ENCODE assay signal across 38 mouse cellular contexts in genomic region chr11:102072729-102073128, GRCm38 (mm10). TPM values are rescaled to one million over a fixed set of nuclear protein-coding genes. Genes with fewer than 3 reads are reported as not detected.
"Had no signal": no experiment of that assay in that cellular context is flagged by ENCODE, and none has a peak within 500 bp of the region (broad histone marks: within the 10 kb centered on the region; RNA-seq: fewer than 3 reads in every experiment).

No protein-coding gene starts in this region.

- H3K4me2 ChIP-seq: embryonic facial prominence, embryonic 12.5 days; embryonic facial prominence, embryonic 13.5 days; embryonic facial prominence, embryonic 15.5 days; forebrain, embryonic 13.5 days; forebrain, embryonic 15.5 days; heart, embryonic 11.5 days had no signal

- ATAC-seq: forebrain, embryonic 13.5 days; forebrain, embryonic 15.5 days; forebrain, embryonic 16.5 days; forebrain, postnatal 0 days had no signal

- H3K9me3 ChIP-seq: embryonic facial prominence, embryonic 10.5 days; embryonic facial prominence, embryonic 12.5 days; embryonic facial prominence, embryonic 13.5 days; embryonic facial prominence, embryonic 15.5 days; forebrain, embryonic 10.5 days; forebrain, embryonic 13.5 days; forebrain, embryonic 15.5 days; heart, embryonic 10.5 days had no signal

- H3K27me3 ChIP-seq: embryonic facial prominence, embryonic 15.5 days; forebrain, embryonic 13.5 days; forebrain, embryonic 15.5 days had no signal

- H3K27ac ChIP-seq: embryonic facial prominence, embryonic 10.5 days; embryonic facial prominence, embryonic 12.5 days; embryonic facial prominence, embryonic 13.5 days; embryonic facial prominence, embryonic 15.5 days; forebrain, embryonic 10.5 days; forebrain, embryonic 13.5 days; forebrain, embryonic 15.5 days; gastrocnemius, adult 2 months; heart, adult 2 months; heart, embryonic 10.5 days had no signal

- H3K4me3 ChIP-seq: embryonic facial prominence, embryonic 10.5 days; embryonic facial prominence, embryonic 12.5 days; embryonic facial prominence, embryonic 13.5 days; embryonic facial prominence, embryonic 15.5 days; erythroblast, embryonic 14.5 days; forebrain, embryonic 10.5 days; forebrain, embryonic 13.5 days; forebrain, embryonic 15.5 days; gastrocnemius, adult 2 months; heart, adult 2 months; heart, embryonic 10.5 days had no signal

- H3K9ac ChIP-seq: embryonic facial prominence, embryonic 12.5 days; embryonic facial prominence, embryonic 13.5 days; embryonic facial prominence, embryonic 15.5 days; forebrain, embryonic 13.5 days; forebrain, embryonic 15.5 days; forebrain, postnatal 0 days had no signal

- H3K36me3 ChIP-seq: embryonic facial prominence, embryonic 12.5 days had no signal

- DNase-seq: cerebellum, adult 8-10 months; cerebellum, adult 9-10 months; cerebellum, adult 9-11 months; cerebellum, postnatal 10 days; cerebellum, postnatal 14 days; cerebellum, postnatal 25 days; embryo, embryonic 11 days; forebrain, postnatal 0 days; gastrocnemius, adult 2 months; gastrocnemius, postnatal 10 days; gastrocnemius, postnatal 14 days; gastrocnemius, postnatal 25 days; gastrocnemius, postnatal 36 days; heart, adult 11 months; heart, adult 18-20 months; heart, adult 2 months had no signal

RNA-seq across cellular contexts. Expression of gene Mpp2, which starts 15.6 kb away (rescaled TPM):
- total RNA-seq: granulocyte monocyte progenitor cell, adult 5-6 weeks had no signal

RNA-seq across cellular contexts. Expression of gene Ppy, which starts 28.4 kb away (rescaled TPM):
- total RNA-seq: common myeloid progenitor, adult 5-6 weeks; forebrain, postnatal 0 days; gastrocnemius, adult 18-20 months; gastrocnemius, adult 2 months; gastrocnemius, adult 8-10 months; gastrocnemius, postnatal 10 days; gastrocnemius, postnatal 14 days; gastrocnemius, postnatal 25 days; gastrocnemius, postnatal 36 days; gastrocnemius, postnatal 4 days; granulocyte monocyte progenitor cell, adult 5-6 weeks; heart, adult 18-20 months; heart, adult 2 months; heart, adult 8-10 months had no signal
- polyA plus RNA-seq: cortical plate, adult 2 months; embryonic facial prominence, embryonic 10.5 days; embryonic facial prominence, embryonic 11.5 days; embryonic facial prominence, embryonic 12.5 days; embryonic facial prominence, embryonic 13.5 days; embryonic facial prominence, embryonic 14.5 days; embryonic facial prominence, embryonic 15.5 days; erythroblast, embryonic 14.5 days; forebrain, embryonic 10.5 days; forebrain, embryonic 11.5 days; forebrain, embryonic 13.5 days; forebrain, embryonic 15.5 days; forebrain, embryonic 16.5 days; forebrain, postnatal 0 days; frontal cortex, adult 2 months; heart, adult 2 months; heart, embryonic 10.5 days; heart, embryonic 11.5 days had no signal

RNA-seq across cellular contexts. Expression of gene Cd300lg, which starts 31.4 kb away (rescaled TPM):
- polyA plus RNA-seq: erythroblast, embryonic 14.5 days had no signal

RNA-seq across cellular contexts. Expression of gene Pyy, which starts 34.9 kb away (rescaled TPM):
- total RNA-seq: common myeloid progenitor, adult 5-6 weeks; forebrain, postnatal 0 days; gastrocnemius, adult 18-20 months; gastrocnemius, adult 2 months; gastrocnemius, adult 8-10 months; gastrocnemius, postnatal 10 days; gastrocnemius, postnatal 14 days; gastrocnemius, postnatal 25 days; gastrocnemius, postnatal 36 days; gastrocnemius, postnatal 4 days; granulocyte monocyte progenitor cell, adult 5-6 weeks; heart, adult 18-20 months; heart, adult 2 months; heart, adult 8-10 months had no signal
- polyA plus RNA-seq: cortical plate, adult 2 months; embryonic facial prominence, embryonic 11.5 days; embryonic facial prominence, embryonic 12.5 days; embryonic facial prominence, embryonic 13.5 days; embryonic facial prominence, embryonic 15.5 days; erythroblast, embryonic 14.5 days; forebrain, embryonic 10.5 days; forebrain, embryonic 11.5 days; forebrain, embryonic 13.5 days; forebrain, embryonic 15.5 days; forebrain, embryonic 16.5 days; forebrain, postnatal 0 days; frontal cortex, adult 2 months; heart, adult 2 months had no signal

RNA-seq across cellular contexts. Expression of gene Mpp3, which starts 44.5 kb away (rescaled TPM):
- total RNA-seq: common myeloid progenitor, adult 5-6 weeks; granulocyte monocyte progenitor cell, adult 5-6 weeks had no signal
- polyA plus RNA-seq: erythroblast, embryonic 14.5 days had no signal
